Mouse (Mus musculus): ENCODE results near the gene Hexim2.

Gene Hexim2

DNA sequence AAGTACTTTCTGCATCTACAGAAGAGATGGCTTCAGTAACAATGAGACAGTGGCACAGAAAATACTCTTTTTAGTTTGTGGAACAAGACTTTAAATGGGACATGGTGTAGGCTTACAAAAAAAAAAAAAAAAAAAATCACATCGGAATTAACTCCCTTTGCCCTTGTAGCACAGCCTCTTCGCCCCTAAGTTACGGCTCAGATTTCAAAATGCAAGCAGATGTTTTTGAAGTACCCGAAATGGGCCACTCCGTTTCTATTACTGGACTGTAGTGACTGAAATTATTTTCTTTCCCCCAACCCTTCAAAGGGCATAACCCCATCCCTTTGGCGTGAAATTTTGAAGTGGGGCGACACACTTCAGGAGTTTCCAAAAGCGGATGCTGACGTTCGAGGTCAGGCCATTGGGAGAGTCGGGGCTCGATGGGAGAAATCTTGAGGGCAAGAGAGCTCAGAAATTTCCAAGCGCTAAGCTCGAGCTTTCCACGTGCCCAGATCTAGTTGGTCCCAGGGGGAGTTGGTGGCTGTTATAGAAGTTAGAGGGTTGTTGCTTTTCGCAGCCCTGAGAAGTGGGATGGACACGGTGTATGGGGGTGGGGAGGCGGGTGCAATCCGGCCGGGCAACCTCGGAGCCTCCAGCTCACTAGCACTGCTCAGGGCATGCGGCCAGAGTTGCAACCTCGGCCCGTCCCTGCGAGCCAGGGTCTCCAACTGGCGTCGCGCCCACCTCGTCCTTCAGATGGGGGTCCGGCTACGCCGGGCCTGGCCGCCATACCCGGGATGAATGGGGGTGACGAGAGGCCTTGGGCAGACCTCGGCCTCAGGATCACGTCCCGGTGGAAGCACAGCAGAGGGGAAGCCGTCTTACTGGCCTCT, at the start of gene Hexim2:
Hexim2 (plus strand) TSS at position 729 of the 875 bp plus-strand sequence.
- in situ Hi-C loops (cut with MboI, MseI) = no loop called here

DNA sequence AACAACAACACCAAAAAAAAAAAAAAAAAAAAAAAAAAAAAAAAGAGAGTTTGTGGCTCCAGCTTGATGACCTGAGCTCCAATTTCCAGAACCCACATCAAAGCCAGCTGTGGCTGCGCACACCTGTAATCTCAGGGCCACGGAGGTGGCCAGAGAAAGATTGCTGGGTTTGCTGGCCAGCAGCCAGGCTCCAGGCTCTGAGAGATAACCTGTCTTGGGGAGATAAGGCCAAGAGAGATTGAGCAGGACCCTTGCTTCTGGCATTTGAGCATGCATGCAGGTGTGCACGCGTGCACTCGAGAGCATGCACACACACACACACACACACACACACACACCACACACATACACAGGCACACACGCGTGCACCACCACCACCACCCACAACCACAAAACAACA, 38.9 kb upstream of the Hexim2 start:
- in situ Hi-C loops (cut with MboI, MseI) = no loop called here

DNA sequence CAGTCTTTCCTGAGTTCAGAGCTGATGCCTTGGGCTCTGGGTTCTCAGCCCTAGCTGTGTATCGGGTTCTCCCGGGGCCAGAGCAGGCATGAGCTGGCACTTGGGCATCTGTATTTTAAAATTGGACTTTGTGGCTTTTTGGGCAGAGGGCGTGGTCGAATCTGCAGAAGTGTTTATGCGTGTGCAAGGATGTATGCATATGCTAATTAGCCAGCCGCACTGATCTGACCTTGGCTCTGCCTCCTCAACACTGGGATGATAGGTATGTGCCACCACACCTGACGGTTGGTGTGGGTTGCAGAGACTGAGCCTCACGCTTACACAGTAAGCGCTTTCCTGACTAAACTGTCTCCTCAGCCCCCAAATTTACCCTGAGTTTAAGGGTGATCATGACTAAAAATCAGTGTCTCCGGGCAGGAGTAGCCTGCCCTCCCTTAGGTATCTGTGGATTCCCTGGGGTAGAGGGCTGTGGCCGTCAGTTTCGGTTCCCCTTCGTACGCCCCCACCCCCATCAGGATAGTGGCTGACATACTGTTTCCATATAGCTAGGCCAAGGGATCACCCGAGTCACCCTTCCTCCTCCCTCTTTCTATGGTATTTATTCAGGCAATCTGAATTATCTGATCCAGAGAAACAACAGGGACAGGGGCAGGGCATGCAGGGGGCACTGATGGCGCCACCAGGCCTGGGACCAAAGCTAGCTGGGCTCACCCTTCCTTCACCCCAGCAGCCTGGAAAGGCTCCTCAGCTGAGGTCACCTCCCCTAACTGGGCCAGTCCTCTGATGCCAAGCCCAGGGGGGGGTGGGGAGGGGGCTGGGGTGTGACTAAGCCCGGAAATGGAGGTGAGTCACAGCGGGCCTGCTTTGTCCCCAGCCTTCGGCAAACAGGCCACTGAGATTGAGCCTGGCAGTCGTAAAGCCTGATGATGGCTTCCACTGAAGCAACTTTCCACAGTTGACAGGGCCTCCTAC, 38.1 kb upstream of the Hexim2 start:
- in situ Hi-C loops (cut with MboI, MseI) = no loop called here

DNA sequence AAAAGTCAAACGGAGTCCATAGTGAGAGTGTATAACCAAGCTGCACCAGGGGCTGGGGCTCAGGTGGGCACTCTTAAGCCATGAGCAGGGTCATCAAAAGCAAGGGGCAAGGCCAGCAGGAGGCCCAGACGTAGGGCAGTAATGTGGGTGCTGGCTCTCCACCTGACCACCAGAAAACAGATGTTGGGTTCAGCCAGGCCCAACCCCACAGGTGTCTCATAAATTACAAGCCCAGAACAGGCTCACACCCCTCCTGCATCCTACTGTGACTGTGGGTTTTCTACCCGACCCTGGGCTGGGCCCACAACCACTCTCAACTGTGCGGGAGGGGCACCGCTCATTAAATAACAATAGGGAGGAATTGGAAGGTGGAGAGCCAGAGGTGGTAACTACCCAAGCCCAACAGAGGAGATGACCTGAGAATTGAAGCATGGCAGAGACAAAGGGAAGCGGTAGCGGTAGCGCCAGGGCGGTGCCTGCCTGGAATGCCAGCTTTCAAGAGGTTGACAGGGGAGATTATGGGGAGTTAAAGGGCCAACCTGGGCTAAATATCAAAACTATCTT, 37.0 kb upstream of the Hexim2 start:
- in situ Hi-C loops (cut with MboI, MseI) = no loop called here

DNA sequence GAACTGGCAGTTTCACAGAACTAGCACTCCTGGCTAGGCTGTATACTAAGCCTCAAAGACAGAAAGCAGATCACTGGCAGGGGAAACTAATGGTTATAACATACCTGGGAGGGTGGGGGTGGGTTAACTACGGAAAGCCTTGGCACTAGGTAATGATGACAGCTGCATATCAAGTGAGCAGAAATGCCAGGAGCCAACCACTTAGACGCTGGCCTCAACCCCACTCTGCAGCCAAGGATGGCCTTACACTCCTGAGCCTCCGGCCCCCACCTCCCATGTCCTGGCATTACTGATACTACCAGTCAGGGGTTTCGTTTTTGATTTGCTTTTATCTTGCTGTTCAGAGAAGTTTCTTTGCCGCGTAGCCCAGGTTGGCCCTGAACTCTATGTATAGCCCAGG, 36.4 kb upstream of the Hexim2 start:
- in situ Hi-C loops (cut with MboI, MseI) = no loop called here

DNA sequence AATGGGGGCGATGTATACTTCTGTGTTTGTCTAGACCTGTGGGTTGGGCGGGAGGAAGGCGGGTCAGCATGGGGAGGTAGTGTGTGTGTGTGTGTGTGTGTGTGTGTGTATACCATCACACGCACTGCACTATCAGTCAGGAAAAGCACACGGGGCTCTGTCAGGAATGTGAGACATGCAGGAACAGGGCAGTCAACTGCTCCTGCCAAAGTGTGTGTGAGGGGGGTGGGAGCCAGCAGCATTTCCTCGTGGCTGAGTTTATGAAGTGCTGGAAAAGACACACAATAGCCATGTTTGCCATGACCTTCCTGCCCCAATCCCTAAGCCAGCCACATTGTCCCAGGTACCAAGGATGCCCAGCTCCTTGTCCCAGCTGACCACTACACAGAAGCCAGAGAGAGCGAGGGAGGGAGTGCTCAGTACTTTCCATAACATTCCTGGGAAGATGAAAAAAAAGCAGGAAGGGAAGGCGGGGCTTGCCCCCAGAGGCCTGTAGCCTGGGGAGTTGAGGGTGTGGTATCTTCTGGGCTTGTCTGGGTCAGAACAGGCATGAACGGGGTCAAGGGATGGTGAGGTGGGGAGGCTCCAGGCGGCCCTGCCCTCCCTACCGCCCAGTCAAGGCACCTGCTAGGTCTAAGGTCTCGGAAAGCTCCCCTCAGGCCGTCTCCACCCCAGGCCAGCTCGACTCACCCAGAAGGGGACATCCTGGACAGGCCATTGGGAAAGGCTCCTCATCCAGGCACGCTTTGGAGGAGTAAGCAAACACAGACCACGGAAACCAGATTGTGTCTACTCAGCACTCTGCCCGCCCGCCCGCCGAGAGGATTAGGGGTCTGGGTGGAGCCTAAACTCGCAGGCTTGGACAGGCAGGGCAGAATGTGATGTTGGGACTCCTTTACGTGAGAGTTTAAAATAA, 35.0 kb upstream of the Hexim2 start:
- in situ Hi-C loops (cut with MboI, MseI) = no loop called here

DNA sequence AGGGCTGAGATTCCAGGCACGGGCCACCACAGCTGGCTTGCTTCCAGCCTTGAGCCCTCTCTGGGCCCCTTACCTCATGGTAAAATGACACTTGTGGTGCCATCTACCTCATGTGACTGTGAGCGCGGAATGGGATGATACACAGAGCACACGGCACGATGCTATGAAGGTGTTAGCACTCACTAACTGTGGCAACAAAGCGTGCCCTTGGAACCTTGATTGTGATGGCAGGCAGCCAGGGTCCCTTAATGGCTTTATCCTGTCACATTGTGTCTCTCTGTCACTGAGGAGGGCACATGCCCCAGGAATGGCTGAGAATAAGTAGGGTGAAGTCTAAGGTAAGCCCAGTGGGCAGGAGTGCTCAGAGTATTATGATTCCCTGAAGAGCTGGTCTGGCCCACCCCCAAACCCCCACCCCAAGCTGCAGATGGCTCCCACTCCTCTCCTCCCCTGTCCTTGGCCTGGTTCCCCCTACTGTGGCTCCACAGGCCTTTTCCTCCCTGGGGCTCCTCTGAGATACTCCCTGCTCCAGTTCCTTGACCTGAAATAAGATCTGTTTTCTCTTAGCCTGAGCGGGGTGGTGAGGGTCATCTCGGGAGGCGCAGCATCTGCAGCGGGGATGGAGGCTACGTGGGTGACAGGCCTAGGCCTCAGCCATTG, 33.6 kb upstream of the Hexim2 start:
- in situ Hi-C loops (cut with MboI, MseI) = no loop called here

DNA sequence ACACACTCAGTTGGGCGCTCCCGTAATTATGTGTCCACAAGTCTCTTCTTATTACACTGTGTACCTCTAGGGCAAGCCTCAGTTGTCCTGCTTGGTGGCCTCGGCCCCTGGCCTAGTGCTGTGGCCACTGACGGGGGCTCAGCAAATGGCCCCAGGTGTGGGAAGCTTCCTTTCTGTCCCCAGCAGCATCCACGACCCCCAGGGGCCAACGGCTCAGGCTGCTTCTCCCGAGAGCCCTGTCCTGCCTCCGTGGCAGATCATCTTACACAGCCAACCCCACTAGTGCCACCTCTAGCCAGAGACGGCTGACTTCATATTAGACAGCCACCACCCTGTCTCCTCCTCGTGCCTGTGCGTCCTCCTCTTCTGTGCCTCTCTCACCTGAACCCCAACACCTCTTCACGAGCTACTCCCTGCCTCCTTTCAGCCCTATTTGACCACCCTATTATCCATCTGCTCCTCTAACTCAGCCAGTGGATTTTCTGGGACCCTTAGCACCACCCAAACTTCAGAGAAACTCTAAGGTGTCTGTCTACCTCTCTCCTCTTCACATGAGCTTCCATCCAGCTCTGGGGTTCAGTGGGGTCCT, 32.8 kb upstream of the Hexim2 start:
- in situ Hi-C loops (cut with MboI, MseI) = no loop called here

DNA sequence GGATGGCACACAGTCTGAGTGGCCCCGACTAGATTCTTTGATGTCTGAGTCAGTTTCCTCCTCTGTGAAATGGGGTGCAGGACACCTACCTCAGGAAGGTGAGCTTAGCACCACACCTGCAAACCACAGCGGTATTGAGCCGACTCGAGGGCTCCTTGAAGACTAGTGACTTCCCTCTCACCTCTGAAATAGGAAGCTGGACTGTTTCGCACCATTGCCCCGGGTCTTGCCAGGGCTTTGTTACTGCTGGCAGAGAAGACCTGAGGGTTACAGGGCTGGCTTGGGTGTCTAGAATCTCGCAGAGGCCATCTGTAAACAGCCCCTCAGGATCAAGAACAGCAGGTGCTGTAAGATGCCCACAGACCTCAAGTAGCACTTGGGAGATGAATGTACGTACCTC, 31.9 kb upstream of the Hexim2 start:
- in situ Hi-C loops (cut with MboI, MseI) = loop anchor here (5.0 kb wide), 2 partner anchors 57 to 83 kb away; no protein-coding TSS in a partner anchor

DNA sequence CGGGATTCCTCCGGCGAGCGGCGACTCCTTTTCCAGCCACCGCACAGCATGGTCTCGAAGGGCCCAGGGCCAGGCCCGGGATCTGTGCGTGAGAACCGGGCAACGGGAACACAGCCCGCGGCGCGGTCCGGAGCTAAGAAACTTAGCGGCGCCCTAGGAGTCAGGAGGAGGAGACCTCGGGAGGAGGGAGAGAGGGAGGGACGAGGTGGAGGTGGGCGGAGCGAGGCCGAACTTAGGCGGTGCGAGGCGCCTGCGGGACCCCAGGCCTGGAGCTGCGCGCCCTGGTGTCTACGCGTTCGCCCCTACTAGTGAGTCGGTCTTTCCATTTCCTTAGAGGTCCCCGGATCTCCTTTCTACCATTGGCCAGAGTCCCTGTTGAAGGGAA, 30.8 kb upstream of the Hexim2 start, which contains the start of the genes Plcd3 and Acbd4:
Plcd3 (minus strand) TSS at position 178 of the 385 bp plus-strand sequence.
Acbd4 (plus strand) TSS at position 202 of the 385 bp plus-strand sequence.
- in situ Hi-C loops (cut with MboI, MseI) = loop anchor here (5.0 kb wide), 2 partner anchors 56 to 84 kb away; no protein-coding TSS in a partner anchor

DNA sequence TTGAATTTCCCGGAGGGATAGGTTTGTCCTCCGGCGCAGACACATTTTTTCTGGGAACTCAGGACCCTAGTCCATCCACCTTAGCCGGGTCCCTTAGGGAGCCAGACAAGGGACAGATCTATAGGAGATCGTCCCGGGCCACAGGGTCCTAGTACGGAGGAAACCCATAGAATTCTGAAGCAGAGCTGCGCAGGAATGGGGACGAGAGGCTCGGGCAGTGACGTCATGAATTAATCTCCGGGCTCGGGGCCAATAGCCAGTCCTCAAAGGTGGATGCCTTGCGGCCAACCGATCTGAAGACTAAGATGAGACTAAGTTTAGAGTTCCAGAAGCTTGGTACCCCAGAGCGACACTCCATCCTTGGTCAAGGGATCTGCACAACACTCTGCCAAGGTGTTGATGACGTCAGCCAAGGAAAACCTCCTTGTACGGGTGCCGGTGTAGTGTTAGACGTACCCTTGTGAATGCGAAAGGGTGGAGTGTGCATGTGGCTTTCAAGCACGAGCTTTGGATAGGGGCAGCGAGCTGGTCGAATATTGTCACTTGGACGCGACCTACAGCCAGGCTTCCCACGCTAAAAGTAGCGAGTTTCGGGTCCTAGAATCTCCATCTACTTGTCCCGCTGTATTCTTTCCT, 30.2 kb upstream of the Hexim2 start:
- in situ Hi-C loops (cut with MboI, MseI) = loop anchor here (5.0 kb wide), 2 partner anchors 55 to 85 kb away; no protein-coding TSS in a partner anchor

DNA sequence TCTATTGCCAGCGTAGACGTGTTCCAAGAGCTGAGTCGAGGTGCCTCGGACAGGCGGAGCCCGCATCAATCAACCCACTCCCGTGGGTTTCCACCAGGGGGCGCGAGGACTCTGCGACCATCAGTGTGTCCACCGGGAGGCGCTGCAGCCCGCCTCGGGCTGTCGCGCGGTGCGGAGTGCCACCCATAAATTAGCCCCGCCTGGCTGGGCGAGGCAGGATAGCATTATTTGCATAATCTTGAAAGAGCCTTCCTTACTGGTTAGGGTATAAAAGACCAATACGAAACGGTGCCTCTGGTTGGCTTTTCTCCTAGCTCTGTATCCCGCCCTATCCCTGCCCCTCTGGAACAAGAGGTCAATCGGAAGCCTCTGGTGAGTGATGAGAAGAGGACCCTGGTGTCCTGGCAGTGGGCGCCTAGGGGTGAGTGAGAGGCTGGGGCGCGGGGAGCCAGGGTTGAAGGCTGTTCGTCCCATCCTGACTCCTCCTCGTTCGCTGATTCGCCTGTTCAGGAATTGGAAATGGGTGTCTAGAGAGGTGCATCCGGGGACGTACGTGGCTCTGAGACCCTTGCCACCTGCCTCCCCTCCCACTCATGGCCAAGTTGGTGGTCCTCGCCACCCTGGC, 29.4 kb upstream of the Hexim2 start:
- in situ Hi-C loops (cut with MboI, MseI) = loop anchor here (5.0 kb wide), 2 partner anchors 54 to 86 kb away; no protein-coding TSS in a partner anchor

DNA sequence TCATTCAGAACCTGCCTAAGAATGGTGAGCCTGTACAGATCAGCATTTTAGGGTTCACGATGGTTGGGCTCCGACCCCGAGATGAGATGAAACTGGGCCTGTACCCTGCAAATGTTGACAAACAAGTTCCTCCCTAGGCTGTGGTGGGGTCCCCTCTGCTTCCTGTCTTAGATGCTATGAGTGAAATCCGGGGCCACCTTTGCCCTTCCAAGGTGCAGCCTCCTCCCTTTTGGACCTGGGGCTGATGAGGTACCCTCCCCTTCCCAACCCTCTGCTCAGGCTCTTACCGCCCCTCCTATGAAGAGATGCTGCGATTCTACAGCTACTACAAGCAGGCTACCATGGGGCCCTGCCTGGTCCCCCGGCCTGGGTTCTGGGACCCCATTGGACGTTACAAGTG, 28.6 kb upstream of the Hexim2 start:
- in situ Hi-C loops (cut with MboI, MseI) = loop anchor here (5.0 kb wide), 2 partner anchors 54 to 86 kb away; no protein-coding TSS in a partner anchor

DNA sequence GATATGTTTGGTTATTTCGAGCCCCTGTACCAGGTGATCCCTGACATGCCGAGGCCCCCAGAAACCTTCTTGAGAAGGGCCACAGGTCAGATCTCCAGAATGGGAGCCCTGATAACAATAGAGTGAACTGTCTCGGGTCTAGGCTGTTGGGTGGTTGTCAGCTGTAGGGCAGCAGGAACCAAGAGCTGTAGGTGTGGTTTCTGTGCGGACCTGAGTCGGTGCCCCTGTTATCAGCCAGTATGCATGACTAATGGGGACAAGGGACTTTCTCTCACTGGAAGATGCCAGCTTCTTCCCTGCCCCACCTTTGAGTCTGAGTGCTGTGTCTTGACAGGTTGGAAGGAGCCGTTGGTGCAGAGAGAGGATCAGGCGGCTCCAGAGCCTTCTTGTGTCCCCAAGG, 27.8 kb upstream of the Hexim2 start:
- in situ Hi-C loops (cut with MboI, MseI) = loop anchor here (5.0 kb wide), 2 partner anchors 53 to 87 kb away; no protein-coding TSS in a partner anchor

DNA sequence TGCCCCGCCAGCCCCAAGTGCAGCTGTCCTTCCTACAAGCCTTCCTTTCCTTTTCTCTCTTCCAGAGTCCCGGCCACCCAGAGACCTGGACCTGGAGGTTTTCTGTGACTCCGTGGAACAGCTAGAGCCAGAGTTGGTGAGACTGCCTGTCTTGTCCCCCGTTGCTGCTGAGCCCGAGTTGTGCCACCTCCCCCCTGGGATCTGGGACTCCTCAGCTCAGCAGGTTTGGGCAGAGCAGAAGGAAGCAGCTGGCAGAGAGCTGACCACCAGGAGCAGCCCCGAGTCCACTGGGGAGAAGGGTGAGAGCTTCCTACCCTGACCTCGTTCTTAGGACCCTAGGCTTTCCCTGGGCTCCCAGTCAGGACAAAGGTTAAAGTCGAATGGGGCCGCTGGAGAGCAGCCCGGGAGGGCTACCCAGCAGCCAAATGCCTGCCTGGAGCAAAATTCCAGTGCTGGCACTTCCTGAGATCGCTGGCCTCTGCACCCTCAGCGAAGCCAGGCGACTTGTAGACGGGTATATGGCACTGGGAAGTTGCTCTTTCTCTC, 27.0 kb upstream of the Hexim2 start:
- in situ Hi-C loops (cut with MboI, MseI) = no loop called here

DNA sequence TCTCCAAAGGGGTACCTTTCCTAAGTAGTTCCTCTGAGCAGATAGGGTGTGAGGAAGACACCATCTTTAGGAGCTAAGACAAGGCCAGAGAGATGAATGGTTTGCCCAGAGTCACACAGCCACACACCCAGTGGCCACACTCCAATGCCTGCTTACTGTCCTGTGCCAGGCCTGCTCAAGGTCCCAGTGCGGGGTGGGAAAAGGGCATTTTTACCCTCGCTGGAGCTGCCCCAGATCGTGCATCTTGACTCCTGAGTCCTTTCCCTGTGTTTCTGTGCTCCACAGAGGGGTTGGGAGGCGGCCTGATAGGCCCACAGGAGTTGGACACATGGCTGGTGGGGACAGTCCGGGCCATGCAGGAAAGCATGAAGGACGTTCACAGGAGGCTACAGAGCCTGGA, 26.4 kb upstream of the Hexim2 start:
- in situ Hi-C loops (cut with MboI, MseI) = no loop called here

DNA sequence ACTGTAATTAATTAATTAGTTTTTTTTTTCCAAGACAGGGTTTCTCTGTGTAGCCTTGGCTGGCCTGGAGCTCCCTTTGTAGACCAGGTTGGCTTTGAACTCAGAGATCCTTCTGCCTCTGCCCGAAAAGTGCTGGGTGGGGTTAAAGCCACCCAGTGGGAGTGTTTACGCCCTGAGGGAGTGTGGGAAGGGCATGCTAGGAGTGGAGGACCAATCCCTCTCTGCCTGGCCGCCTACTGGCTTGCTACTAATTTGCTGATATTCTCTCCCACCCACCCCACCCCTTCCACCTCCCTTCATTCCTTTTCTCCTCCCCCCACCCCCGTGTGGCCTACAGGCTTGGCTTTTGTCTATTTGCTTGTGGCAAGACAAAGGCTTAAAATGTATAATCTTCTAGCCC, 25.8 kb upstream of the Hexim2 start:
- in situ Hi-C loops (cut with MboI, MseI) = no loop called here

DNA sequence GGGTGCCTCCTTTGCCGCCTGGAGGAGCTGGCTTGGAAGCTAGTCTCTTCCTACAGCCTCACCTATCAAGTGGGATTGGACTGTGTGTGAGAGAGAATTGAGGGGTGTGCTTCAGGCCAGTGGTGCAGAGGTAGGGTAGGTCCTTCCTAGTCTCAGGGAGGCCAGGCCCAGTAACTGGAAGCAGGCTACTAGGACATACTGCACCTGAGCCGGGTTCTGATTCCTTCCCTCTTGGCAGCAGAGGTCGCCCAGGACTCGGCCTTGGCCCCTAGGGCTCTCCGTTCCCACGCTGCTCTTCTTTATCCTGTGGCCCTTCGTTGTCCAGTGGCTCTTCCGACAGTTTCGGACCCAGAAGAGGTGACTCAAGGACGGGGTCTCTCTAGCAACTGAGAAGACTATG, 20.9 kb upstream of the Hexim2 start:
- in situ Hi-C loops (cut with MboI, MseI) = no loop called here
